Mouse (Mus musculus) CH12.LX (cell line): ENCODE data around the gene Ntrk2. TPM values are rescaled to one million over a fixed set of nuclear protein-coding genes. Genes with fewer than 3 reads are reported as not detected.

Source experiments
- DNase-seq: peaks from one replicate; pipeline ENCODE4 v3.0.0-alpha.2; 2013; ENCODE audit errors: extremely low read depth
- H3K27ac ChIP-seq: 2 replicates; pipeline ENCODE4 v1.5.1; 2012; ENCODE audit warnings: low read depth, mild to moderate bottlenecking, control low read depth, moderate library complexity; ENCODE audit not compliant: insufficient read depth
- H3K27me3 ChIP-seq: replicated peaks from 2 replicates; pipeline ENCODE3; 2012; ENCODE audit warnings: inconsistent platforms
- H3K36me3 ChIP-seq, 2 experiments: replicated peaks in 1 of 2; 2 replicates each; pipeline versions ENCODE3 to v1.6.1; 2012; ENCODE audit warnings: inconsistent platforms in 1 of 2, low read length in 1 of 2, mild to moderate bottlenecking in 1 of 2, mixed read lengths in 1 of 2, moderate library complexity in 1 of 2; ENCODE audit not compliant: control insufficient read depth in 1 of 2, insufficient read depth in 1 of 2
- H3K4me1 ChIP-seq, 2 experiments: 2 replicates each; pipeline ENCODE4 v1.6.1; 2012; ENCODE audit warnings: inconsistent platforms in 1 of 2, moderate library complexity in 1 of 2; ENCODE audit not compliant: insufficient read depth in 2 of 2, control insufficient read depth in 1 of 2
- H3K4me2 ChIP-seq: 2 replicates; pipeline ENCODE4 v1.6.1; 2012; ENCODE audit warnings: low read depth, mild to moderate bottlenecking, control low read depth; ENCODE audit not compliant: poor library complexity, insufficient read depth, severe bottlenecking
- H3K4me3 ChIP-seq, 3 experiments: fragments of 150-350 bp in 1 of 3; sonication (generic) in 1 of 3; replicated peaks in 1 of 3; 2 replicates each; pipeline versions ENCODE3 to v1.5.1; 2011 to 2012; ENCODE audit warnings: low read depth in 2 of 3, low read length in 2 of 3, mild to moderate bottlenecking in 2 of 3, moderate library complexity in 2 of 3, control low read depth in 1 of 3, improper control_type of control experiment in 1 of 3, inconsistent platforms in 1 of 3, mixed read lengths in 1 of 3; ENCODE audit not compliant: poor library complexity in 1 of 3
- H3K79me2 ChIP-seq: replicated peaks from 2 replicates; pipeline ENCODE4 v1.6.1; 2012; ENCODE audit warnings: mild to moderate bottlenecking, moderate library complexity; ENCODE audit not compliant: control insufficient read depth, poor library complexity, insufficient read depth, severe bottlenecking; ENCODE audit errors: extremely low read depth
- H3K9ac ChIP-seq: 2 replicates; pipeline ENCODE4 v1.6.1; 2012; ENCODE audit warnings: low read depth, mild to moderate bottlenecking, control low read depth, moderate library complexity; ENCODE audit not compliant: insufficient read depth
- H3K9me3 ChIP-seq: replicated peaks from 2 replicates; pipeline ENCODE3; 2012; ENCODE audit warnings: low read length, inconsistent platforms, mixed read lengths
- CHD1 ChIP-seq: IDR thresholded peaks from 2 replicates; pipeline ENCODE4 v1.6.1; 2012; ENCODE audit warnings: low read depth, low read length, improper control_type of control experiment, inconsistent platforms
- CTCF ChIP-seq, 2 experiments: IDR thresholded peaks in 1 of 2; conservative IDR thresholded peaks in 1 of 2; 2 replicates each; pipeline ENCODE4 v1.5.1; 2011 to 2012; ENCODE audit warnings: low read depth in 2 of 2, low read length in 2 of 2, improper control_type of control experiment in 1 of 2, inconsistent platforms in 1 of 2, mild to moderate bottlenecking in 1 of 2, moderate library complexity in 1 of 2
- E2F4 ChIP-seq: IDR thresholded peaks from 2 replicates; pipeline ENCODE4 v1.6.1; 2011; ENCODE audit warnings: low read depth, low read length, improper control_type of control experiment; ENCODE audit not compliant: insufficient replicate concordance
- EP300 ChIP-seq: IDR thresholded peaks from 2 replicates; pipeline ENCODE4 v1.6.1; 2011; ENCODE audit warnings: low read length, improper control_type of control experiment
- ETS1 ChIP-seq: conservative IDR thresholded peaks from 2 replicates; pipeline ENCODE4 v1.6.1; 2012; ENCODE audit warnings: low read depth, mild to moderate bottlenecking, inconsistent platforms, low read length, improper control_type of control experiment, moderate library complexity
- GABPA ChIP-seq: IDR thresholded peaks from 2 replicates; pipeline ENCODE4 v1.6.1; 2012; ENCODE audit warnings: low read depth, low read length, improper control_type of control experiment, inconsistent platforms; ENCODE audit not compliant: insufficient replicate concordance
- JUN ChIP-seq: IDR thresholded peaks from 2 replicates; pipeline ENCODE4 v1.6.1; 2011; ENCODE audit warnings: low read depth, mild to moderate bottlenecking, low read length, improper control_type of control experiment, moderate library complexity; ENCODE audit not compliant: insufficient read depth
- JUND ChIP-seq: conservative IDR thresholded peaks from 2 replicates; pipeline ENCODE4 v1.6.1; 2011; ENCODE audit warnings: low read depth, low read length, improper control_type of control experiment
- MEF2A ChIP-seq: IDR thresholded peaks from 2 replicates; pipeline ENCODE4 v1.6.1; 2014; ENCODE audit warnings: low read depth, mild to moderate bottlenecking, inconsistent platforms, low read length, improper control_type of control experiment, borderline replicate concordance
- MXI1 ChIP-seq: IDR thresholded peaks from 2 replicates; pipeline ENCODE4 v1.6.1; 2011; ENCODE audit warnings: mild to moderate bottlenecking, low read depth, low read length, improper control_type of control experiment
- MYC ChIP-seq: IDR thresholded peaks from 2 replicates; pipeline ENCODE4 v1.6.1; 2011; ENCODE audit warnings: low read depth, mild to moderate bottlenecking, improper control_type of control experiment, low read length
- NELFE ChIP-seq: IDR thresholded peaks from 2 replicates; pipeline ENCODE4 v1.6.1; 2011; ENCODE audit warnings: low read depth, low read length, improper control_type of control experiment
- NRF1 ChIP-seq: IDR thresholded peaks from 2 replicates; pipeline ENCODE4 v1.6.1; 2014; ENCODE audit warnings: low read depth, mild to moderate bottlenecking, inconsistent platforms, low read length, improper control_type of control experiment, moderate library complexity
- PAX5 ChIP-seq: IDR thresholded peaks from 2 replicates; pipeline ENCODE4 v1.6.1; 2012; ENCODE audit warnings: low read length, inconsistent platforms, mixed read lengths
- POLR2A ChIP-seq: IDR thresholded peaks from 2 replicates; pipeline ENCODE4 v1.6.1; 2011; ENCODE audit warnings: low read depth, mild to moderate bottlenecking, improper control_type of control experiment, low read length
- SMC3 ChIP-seq: IDR thresholded peaks from 2 replicates; pipeline ENCODE4 v1.6.1; 2011; ENCODE audit warnings: low read depth, low read length, improper control_type of control experiment
- UBTF ChIP-seq: IDR thresholded peaks from 2 replicates; pipeline ENCODE4 v1.6.1; 2012; ENCODE audit warnings: low read depth, mild to moderate bottlenecking, inconsistent platforms, low read length, improper control_type of control experiment, moderate library complexity
- USF2 ChIP-seq: conservative IDR thresholded peaks from 2 replicates; pipeline ENCODE4 v1.6.1; 2011; ENCODE audit warnings: low read depth, low read length, improper control_type of control experiment
- ZKSCAN1 ChIP-seq: IDR thresholded peaks from 2 replicates; pipeline ENCODE4 v1.6.1; 2012; ENCODE audit warnings: low read depth, inconsistent platforms, low read length, improper control_type of control experiment, borderline replicate concordance
- ZMIZ1 ChIP-seq: IDR thresholded peaks from 2 replicates; pipeline ENCODE4 v1.6.1; 2012; ENCODE audit warnings: low read depth, mild to moderate bottlenecking, inconsistent platforms, low read length, improper control_type of control experiment
- dilution Hi-C: fragments of 300-500 bp; cut with MboI; formaldehyde crosslinking; loops from 2 replicates; pipeline ENCODE4 v1.14.3; 2020; ENCODE audit warnings: low sequenced_read_pairs; ENCODE audit not compliant: extremely low pct_unique_long_range_greater_than_20kb, extremely low pct_ligation_motif_present
- in situ Hi-C: fragments of 300-500 bp; cut with MboI; formaldehyde crosslinking; loops from 3 replicates; pipeline ENCODE4 v1.14.3; 2019; ENCODE audit warnings: low sequenced_read_pairs, low pct_ligation_motif_present, low pct_unique_long_range_greater_than_20kb, mixed read lengths
- polyA plus RNA-seq: library from polyadenylated mRNA; unstranded; fragments of >175 nt; gene quantifications from 2 replicates; pipeline ENCODE4 v1.2.1, GENCODE M21; 2012; ENCODE audit warnings: low read depth; ENCODE audit not compliant: insufficient read length
- total RNA-seq, 2 experiments: library from RNA; depleted of rRNA; stranded (reverse); fragments of 300-350 nt in 1 of 2; fragments of >200 nt in 1 of 2; gene quantifications; 2 replicates each; pipeline ENCODE4 v1.2.3; 2012 to 2014

Ntrk2 gene
- total and polyA plus RNA-seq, 3 experiments = not detected

- Histone ChIP-seq H3K4me2 (no peak overlapping the region), H3K27ac (no peak overlapping the region), H3K4me1 (no peaks in the 10 kb centered on the region), H3K9me3 (peaks cover 84% of the 10 kb centered on the region), H3K9ac (no peak overlapping the region), H3K36me3 (no peaks in the 10 kb centered on the region), H3K4me3 (no peak overlapping the region), H3K27me3 (no peaks in the 10 kb centered on the region), H3K79me2 (no peaks in the 10 kb centered on the region)
- in situ Hi-C loops = no loop called here
- no peak for TF ChIP-seq MXI1
- no peak for DNase-seq
- dilution Hi-C loops = no loop called here
Measured at GRCm38 (mm10) chr13:59114684-59115083, 308.3 kb downstream of the Ntrk2 start.

GRCm38 (mm10) chr13:59115551-59115950 lies 309.2 kb downstream of the Ntrk2 start:
- no peaks in the 10 kb centered on the region for H3K4me1 ChIP-seq
- H3K4me2 ChIP-seq = no peak overlapping the region
- no peak overlapping the region for H3K4me3 ChIP-seq
- no peak overlapping the region for H3K9ac ChIP-seq
- in situ Hi-C loops = no loop called here
- no peak overlapping the region for H3K27ac ChIP-seq
- H3K79me2 ChIP-seq = no peaks in the 10 kb centered on the region
- H3K9me3 ChIP-seq = peaks cover 87% of the 10 kb centered on the region
- no peaks in the 10 kb centered on the region for H3K36me3 ChIP-seq
- H3K27me3 ChIP-seq = no peaks in the 10 kb centered on the region
- dilution Hi-C loops = no loop called here
- no peak for TF ChIP-seq CHD1
- no peak for TF ChIP-seq EP300
- TF ChIP-seq POLR2A = no peak
- DNase-seq = no peak

GRCm38 (mm10) chr13:59117233-59117632 lies 310.9 kb downstream of the Ntrk2 start:
- no peaks in the 10 kb centered on the region for H3K4me1 ChIP-seq
- no peaks in the 10 kb centered on the region for H3K79me2 ChIP-seq
- in situ Hi-C loops = no loop called here
- H3K27ac ChIP-seq = no peak overlapping the region
- no peaks in the 10 kb centered on the region for H3K36me3 ChIP-seq
- no peak for DNase-seq
- H3K27me3 ChIP-seq = no peaks in the 10 kb centered on the region
- dilution Hi-C loops = no loop called here
- peaks cover 80% of the 10 kb centered on the region for H3K9me3 ChIP-seq
- H3K4me2 ChIP-seq = no peak overlapping the region
- H3K9ac ChIP-seq = no peak overlapping the region
- H3K4me3 ChIP-seq = no peak overlapping the region
- TF ChIP-seq PAX5 (no peak), MEF2A (no peak), E2F4 (no peak), NRF1 (no peak), EP300 (no peak), ETS1 (no peak), UBTF (no peak), ZMIZ1 (no peak), GABPA (no peak), POLR2A (no peak), SMC3 (no peak), MXI1 (no peak), MYC (no peak), JUND (no peak), ZKSCAN1 (no peak), CTCF (conservative IDR thresholded peaks at IDR 0.05 in 1 of 2, IDR thresholded peaks at IDR 0.05 in 1 of 2; ENCODE audit: low read depth in 2 of 2, low read length in 2 of 2) (no peak), USF2 (no peak), NELFE (no peak), JUN (no peak)
- TF ChIP-seq, all 38 proteins: peak for 0
